Mouse (Mus musculus): ENCODE data around the gene Mt3. TPM values are rescaled to one million over a fixed set of nuclear protein-coding genes. Genes with fewer than 3 reads are reported as not detected.

Gene Mt3
- polyA plus RNA-seq (2016; fragmentation: Nextera tagmentation; extraction: Ambion mirVana) = 4.7 and 5.7 TPM in 2 replicates

GRCm38 (mm10) chr8:94152513-94153300 lies at the start of gene Mt3:
Gene Mt3, plus strand, starts transcription at chr8:94152607.
- no peak within 1 kb of the TSS for H3K27ac ChIP-seq
- ATAC-seq (ENCODE audit: insufficient number of reproducible peaks, insufficient read depth, low FRiP score, low TSS enrichment) = 0 out of 2 replicates have a peak, but pooled peaks have one; percentile 50
- no peaks in the 10 kb centered on the region for H3K36me3 ChIP-seq
- peaks cover 14% of the 10 kb centered on the region for H3K4me1 ChIP-seq
- H3K9me3 ChIP-seq = no peaks in the 10 kb centered on the region
- peak within 1 kb of the TSS; percentile 27 for H3K4me3 ChIP-seq
- peaks cover 34% of the 10 kb centered on the region for H3K27me3 ChIP-seq
- H3K4me2 ChIP-seq (replicated peaks) = peak within 1 kb of the TSS; percentile 57
- 2% methylated on average over 29 of the region's 29 CpGs for WGBS
- H3K9ac ChIP-seq = peak within 1 kb of the TSS; percentile 15; the same call in 1 of the 2 replicates

- H3K4me1 ChIP-seq = no peaks in the 10 kb centered on the region
- H3K36me3 ChIP-seq = no peaks in the 10 kb centered on the region
- no peaks in the 10 kb centered on the region for H3K27me3 ChIP-seq
- H3K4me3 ChIP-seq = no peak overlapping the region
- H3K27ac ChIP-seq = no peak overlapping the region
- no peak overlapping the region for H3K9ac ChIP-seq
- H3K4me2 ChIP-seq (replicated peaks) = no peak overlapping the region
- no peak for ATAC-seq (ENCODE audit: insufficient number of reproducible peaks, insufficient read depth, low FRiP score, low TSS enrichment)
- no peaks in the 10 kb centered on the region for H3K9me3 ChIP-seq
- 58% methylated on average over 5 of the region's 5 CpGs for WGBS
Observed at GRCm38 (mm10) chr8:94104146-94104545, 48.3 kb upstream of the Mt3 start.

GRCm38 (mm10) chr8:94107871-94108270 lies 44.5 kb upstream of the Mt3 start:
- 82% methylated on average over 3 of the region's 3 CpGs for WGBS
- H3K9ac ChIP-seq = no peak overlapping the region
- no peak for ATAC-seq (ENCODE audit: insufficient number of reproducible peaks, insufficient read depth, low FRiP score, low TSS enrichment)
- no peaks in the 10 kb centered on the region for H3K36me3 ChIP-seq
- no peaks in the 10 kb centered on the region for H3K4me1 ChIP-seq
- no peaks in the 10 kb centered on the region for H3K9me3 ChIP-seq
- H3K27ac ChIP-seq = no peak overlapping the region
- H3K27me3 ChIP-seq = no peaks in the 10 kb centered on the region
- no peak overlapping the region for H3K4me3 ChIP-seq
- H3K4me2 ChIP-seq (replicated peaks) = no peak overlapping the region

GRCm38 (mm10) chr8:94109396-94109795 lies 43.0 kb upstream of the Mt3 start:
- no peak for ATAC-seq (ENCODE audit: insufficient number of reproducible peaks, insufficient read depth, low FRiP score, low TSS enrichment)
- H3K36me3 ChIP-seq = no peaks in the 10 kb centered on the region
- no peaks in the 10 kb centered on the region for H3K27me3 ChIP-seq
- H3K9ac ChIP-seq = no peak overlapping the region
- H3K9me3 ChIP-seq = no peaks in the 10 kb centered on the region
- H3K4me1 ChIP-seq = no peaks in the 10 kb centered on the region
- WGBS = 73% methylated on average over 6 of the region's 6 CpGs
- no peak overlapping the region for H3K4me2 ChIP-seq (replicated peaks)
- no peak overlapping the region for H3K27ac ChIP-seq
- no peak overlapping the region for H3K4me3 ChIP-seq

GRCm38 (mm10) chr8:94109835-94110234 lies 42.6 kb upstream of the Mt3 start:
- WGBS = 70% methylated on average over 5 of the region's 5 CpGs
- H3K9ac ChIP-seq = no peak overlapping the region
- H3K36me3 ChIP-seq = no peaks in the 10 kb centered on the region
- H3K4me2 ChIP-seq (replicated peaks) = no peak overlapping the region
- H3K4me3 ChIP-seq = no peak overlapping the region
- H3K9me3 ChIP-seq = no peaks in the 10 kb centered on the region
- no peaks in the 10 kb centered on the region for H3K27me3 ChIP-seq
- H3K4me1 ChIP-seq = no peaks in the 10 kb centered on the region
- no peak overlapping the region for H3K27ac ChIP-seq
- ATAC-seq (ENCODE audit: insufficient number of reproducible peaks, insufficient read depth, low FRiP score, low TSS enrichment) = no peak

- H3K4me2 ChIP-seq (replicated peaks) = no peak overlapping the region
- WGBS = 69% methylated on average over 6 of the region's 6 CpGs
- no peak overlapping the region for H3K9ac ChIP-seq
- no peaks in the 10 kb centered on the region for H3K9me3 ChIP-seq
- ATAC-seq (ENCODE audit: insufficient number of reproducible peaks, insufficient read depth, low FRiP score, low TSS enrichment) = no peak
- H3K27me3 ChIP-seq = no peaks in the 10 kb centered on the region
- H3K36me3 ChIP-seq = no peaks in the 10 kb centered on the region
- H3K4me3 ChIP-seq = no peak overlapping the region
- H3K27ac ChIP-seq = no peak overlapping the region
- H3K4me1 ChIP-seq = no peaks in the 10 kb centered on the region
Observed at GRCm38 (mm10) chr8:94110526-94111177, 41.8 kb upstream of the Mt3 start.

GRCm38 (mm10) chr8:94113435-94113834 lies 39.0 kb upstream of the Mt3 start:
- Histone ChIP-seq H3K4me2 (replicated peaks) (no peak overlapping the region), H3K36me3 (no peaks in the 10 kb centered on the region), H3K27ac (no peak overlapping the region), H3K9ac (no peak overlapping the region), H3K4me1 (no peaks in the 10 kb centered on the region), H3K4me3 (no peak overlapping the region), H3K9me3 (no peaks in the 10 kb centered on the region), H3K27me3 (no peaks in the 10 kb centered on the region)
- no peak for ATAC-seq (ENCODE audit: insufficient number of reproducible peaks, insufficient read depth, low FRiP score, low TSS enrichment)
- WGBS = 52% methylated on average over 1 of the region's 1 CpGs

- peaks cover 5% of the 10 kb centered on the region; the same call in 1 of the 2 replicates for H3K4me1 ChIP-seq
- H3K27ac ChIP-seq = no peak overlapping the region
- no peak overlapping the region for H3K4me3 ChIP-seq
- 82% methylated on average over 2 of the region's 2 CpGs for WGBS
- no peaks in the 10 kb centered on the region for H3K9me3 ChIP-seq
- no peaks in the 10 kb centered on the region for H3K27me3 ChIP-seq
- ATAC-seq (ENCODE audit: insufficient number of reproducible peaks, insufficient read depth, low FRiP score, low TSS enrichment) = no peak
- no peak overlapping the region for H3K9ac ChIP-seq
- H3K36me3 ChIP-seq = no peaks in the 10 kb centered on the region
- no peak overlapping the region for H3K4me2 ChIP-seq (replicated peaks)
Observed at GRCm38 (mm10) chr8:94113972-94114371, 38.4 kb upstream of the Mt3 start.

- no peak for ATAC-seq (ENCODE audit: insufficient number of reproducible peaks, insufficient read depth, low FRiP score, low TSS enrichment)
Observed at GRCm38 (mm10) chr8:94118776-94119430, 33.5 kb upstream of the Mt3 start.

GRCm38 (mm10) chr8:94121625-94122024 lies 30.8 kb upstream of the Mt3 start:
- Histone ChIP-seq H3K9me3 (no peaks in the 10 kb centered on the region), H3K9ac (no peak overlapping the region), H3K4me3 (no peak overlapping the region), H3K27me3 (0 out of 2 replicates have a peak, but pooled peaks cover 3% of the 10 kb centered on the region), H3K4me1 (peaks cover 8% of the 10 kb centered on the region; the same call in 1 of the 2 replicates), H3K4me2 (replicated peaks) (no peak overlapping the region), H3K27ac (no peak overlapping the region), H3K36me3 (no peaks in the 10 kb centered on the region)
- no peak for ATAC-seq (ENCODE audit: insufficient number of reproducible peaks, insufficient read depth, low FRiP score, low TSS enrichment)
- WGBS = 78% methylated on average over 9 of the region's 9 CpGs

More at GRCm38 (mm10) chr8:94118776-94119430, 33.5 kb upstream of the Mt3 start:
- H3K27ac ChIP-seq = peak overlapping the region; percentile 81
- no peak overlapping the region for H3K4me3 ChIP-seq
- no peak overlapping the region for H3K4me2 ChIP-seq (replicated peaks)
- H3K4me1 ChIP-seq = peaks cover 8% of the 10 kb centered on the region; the same call in 1 of the 2 replicates
- 5% methylated on average over 6 of the region's 6 CpGs for WGBS
- H3K36me3 ChIP-seq = no peaks in the 10 kb centered on the region
- no peaks in the 10 kb centered on the region for H3K27me3 ChIP-seq
- no peaks in the 10 kb centered on the region for H3K9me3 ChIP-seq
- no peak overlapping the region for H3K9ac ChIP-seq

- Histone ChIP-seq H3K27ac (no peak overlapping the region), H3K9ac (no peak overlapping the region), H3K4me1 (peaks cover 8% of the 10 kb centered on the region; the same call in 1 of the 2 replicates), H3K4me2 (replicated peaks) (no peak overlapping the region), H3K9me3 (no peaks in the 10 kb centered on the region), H3K36me3 (no peaks in the 10 kb centered on the region), H3K4me3 (no peak overlapping the region), H3K27me3 (0 out of 2 replicates have a peak, but pooled peaks cover 9% of the 10 kb centered on the region)
- ATAC-seq (ENCODE audit: insufficient number of reproducible peaks, insufficient read depth, low FRiP score, low TSS enrichment) = no peak
- 43% methylated on average over 8 of the region's 8 CpGs for WGBS
Observed at GRCm38 (mm10) chr8:94122711-94123468, 29.5 kb upstream of the Mt3 start.
